Mouse (Mus musculus) ovary, postnatal 14 days (tissue): ENCODE data around the gene Ift43.

Experiments
- DNase-seq: peaks from one replicate; pipeline ENCODE4 v3.0.0; 2022; ENCODE audit warnings: low spot score

Gene Ift43

GRCm38 (mm10) chr12:86078553-86079201 lies 3.7 kb upstream of the Ift43 start, which contains the start of gene Tgfb3:
Gene Tgfb3, minus strand, starts transcription at chr12:86079041.
- no peak for DNase-seq

GRCm38 (mm10) chr12:86079202-86079667 lies 3.1 kb upstream of the Ift43 start:
- peak; percentile 90 for DNase-seq

GRCm38 (mm10) chr12:86085873-86086272 lies 3.5 kb downstream of the Ift43 start:
- DNase-seq, result no peak

- DNase-seq, result no peak
These were observed 4.2 kb downstream of the Ift43 start for GRCm38 (mm10) chr12:86086550-86086949.

- DNase-seq, result no peak
These were observed 5.7 kb downstream of the Ift43 start for GRCm38 (mm10) chr12:86088042-86088441.

- no peak for DNase-seq
These were observed 8.4 kb downstream of the Ift43 start for GRCm38 (mm10) chr12:86090764-86091163.

GRCm38 (mm10) chr12:86091601-86092132 lies 9.3 kb downstream of the Ift43 start:
- no peak for DNase-seq

- no peak for DNase-seq
These were observed 11.7 kb downstream of the Ift43 start for GRCm38 (mm10) chr12:86094075-86094474.

- no peak for DNase-seq
These were observed 13.5 kb downstream of the Ift43 start for GRCm38 (mm10) chr12:86095806-86096205.

GRCm38 (mm10) chr12:86097781-86098180 lies 15.4 kb downstream of the Ift43 start:
- no peak for DNase-seq

GRCm38 (mm10) chr12:86100711-86101110 lies 18.4 kb downstream of the Ift43 start:
- no peak for DNase-seq

- DNase-seq, result no peak
These were observed 20.3 kb downstream of the Ift43 start for GRCm38 (mm10) chr12:86102686-86103085.

GRCm38 (mm10) chr12:86103391-86103790 lies 21.1 kb downstream of the Ift43 start:
- no peak for DNase-seq

GRCm38 (mm10) chr12:86103852-86104251 lies 21.5 kb downstream of the Ift43 start:
- no peak for DNase-seq

GRCm38 (mm10) chr12:86104297-86104696 lies 22.0 kb downstream of the Ift43 start:
- DNase-seq, result no peak

- DNase-seq, result no peak
These were observed 23.2 kb downstream of the Ift43 start for GRCm38 (mm10) chr12:86105546-86105945.

GRCm38 (mm10) chr12:86106086-86106485 lies 23.7 kb downstream of the Ift43 start:
- DNase-seq, result no peak

- no peak for DNase-seq
These were observed 25.3 kb downstream of the Ift43 start for GRCm38 (mm10) chr12:86107645-86108044.

GRCm38 (mm10) chr12:86109531-86109930 lies 27.2 kb downstream of the Ift43 start:
- no peak for DNase-seq

GRCm38 (mm10) chr12:86110637-86111036 lies 28.3 kb downstream of the Ift43 start:
- DNase-seq, result no peak

GRCm38 (mm10) chr12:86116295-86116835 lies 34.0 kb downstream of the Ift43 start:
- no peak for DNase-seq

- no peak for DNase-seq
These were observed 41.7 kb downstream of the Ift43 start for GRCm38 (mm10) chr12:86124016-86124415.

- no peak for DNase-seq
These were observed 45.8 kb downstream of the Ift43 start for GRCm38 (mm10) chr12:86128122-86128521.

- DNase-seq, result no peak
These were observed 46.7 kb downstream of the Ift43 start for GRCm38 (mm10) chr12:86129005-86129404.
